Mouse (Mus musculus) stomach, embryonic 16.5 days (tissue): ENCODE measurements around the gene Irs2. TPM values are rescaled to one million over a fixed set of nuclear protein-coding genes. Genes with fewer than 3 reads are reported as not detected.

Experiments
- ATAC-seq: fragments of 200-750 bp; cut with Nextera tagmentation; 2 replicates; pipeline ENCODE4 v1.8.0; 2017; ENCODE audit warnings: moderate number of reproducible peaks, moderate TSS enrichment; ENCODE audit not compliant: insufficient read depth, low FRiP score
- H3K27ac ChIP-seq: fragments of 300-500 bp; sonication (generic); 2 replicates; pipeline ENCODE4 v1.5.1; 2014; ENCODE audit warnings: low read length
- H3K27me3 ChIP-seq: fragments of 300-500 bp; sonication (generic); 2 replicates; pipeline ENCODE4 v1.6.1; 2014; ENCODE audit warnings: low read length, control low read depth, mixed read lengths; ENCODE audit not compliant: control insufficient read depth, insufficient read depth
- H3K36me3 ChIP-seq: fragments of 300-500 bp; sonication (generic); 2 replicates; pipeline ENCODE4 v1.6.1; 2014; ENCODE audit warnings: low read length; ENCODE audit not compliant: control insufficient read depth, insufficient read depth
- H3K4me1 ChIP-seq: fragments of 300-500 bp; sonication (generic); 2 replicates; pipeline ENCODE4 v1.6.1; 2014; ENCODE audit warnings: low read length, control low read depth, mixed read lengths; ENCODE audit not compliant: control insufficient read depth, insufficient read depth
- H3K4me2 ChIP-seq: fragments of 300-500 bp; sonication (generic); 2 replicates; pipeline ENCODE4 v1.6.1; 2014; ENCODE audit warnings: low read depth, low read length, mixed read lengths
- H3K4me3 ChIP-seq: fragments of 300-500 bp; sonication (generic); replicated peaks from 2 replicates; pipeline ENCODE4 v1.5.1; 2014; ENCODE audit warnings: mild to moderate bottlenecking, low read length
- H3K9ac ChIP-seq: fragments of 300-500 bp; sonication (generic); 2 replicates; pipeline ENCODE4 v1.6.1; 2014; ENCODE audit warnings: low read length
- H3K9me3 ChIP-seq: fragments of 300-500 bp; sonication (generic); replicated peaks from 2 replicates; pipeline ENCODE4 v1.6.1; 2016; ENCODE audit warnings: low read length, control low read depth; ENCODE audit not compliant: control insufficient read depth
- WGBS: fragments of 180-500 bp; shearing (Covaris S2); extraction: QIAGEN DNeasy Blood & Tissue Kit; methylation state at CpG from one replicate; pipeline ENCODE4 v1.1.7; 2014; 5-methylcytosine and 5-hydroxymethylcytosine counted together
- polyA plus RNA-seq: library from polyadenylated mRNA; unstranded; fragments of >200 nt; fragmentation: Nextera tagmentation; extraction: Ambion mirVana; gene quantifications from 2 replicates; pipeline ENCODE4 v1.2.1, GENCODE M21; 2015

Irs2 gene
- polyA plus RNA-seq, 1 experiment from 2014 or later = 3.3 TPM

DNA sequence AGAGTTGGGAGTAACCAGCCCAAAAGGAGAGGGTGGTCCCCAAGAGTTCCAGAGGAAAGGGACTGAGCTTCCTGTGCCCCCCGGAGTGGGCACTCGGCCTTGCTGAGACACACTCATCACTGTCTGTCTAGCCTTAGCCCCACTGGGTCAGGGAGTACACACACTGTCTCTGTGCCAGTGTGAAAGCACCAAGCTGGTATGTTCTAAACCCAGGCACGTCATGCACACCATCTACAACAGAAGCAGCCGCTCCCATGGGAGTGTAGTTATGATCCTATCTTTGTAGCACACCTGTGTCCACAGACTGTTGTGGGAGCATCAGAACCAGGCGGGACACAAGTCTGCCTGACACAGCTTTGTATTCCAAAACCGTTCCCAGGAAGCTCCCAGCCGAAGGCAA lies 31.8 kb upstream of the Irs2 start:
- Histone ChIP-seq H3K4me2 (no peak overlapping the region), H3K27me3 (no peaks in the 10 kb centered on the region), H3K4me1 (0 out of 2 replicates have a peak, but pooled peaks cover 4% of the 10 kb centered on the region), H3K4me3 (no peak overlapping the region), H3K36me3 (no peaks in the 10 kb centered on the region), H3K9ac (no peak overlapping the region), H3K9me3 (no peaks in the 10 kb centered on the region), H3K27ac (no peak overlapping the region)
- peak; percentile 67 for ATAC-seq
- 75% methylated on average over 7 of the region's 7 CpGs for WGBS

DNA sequence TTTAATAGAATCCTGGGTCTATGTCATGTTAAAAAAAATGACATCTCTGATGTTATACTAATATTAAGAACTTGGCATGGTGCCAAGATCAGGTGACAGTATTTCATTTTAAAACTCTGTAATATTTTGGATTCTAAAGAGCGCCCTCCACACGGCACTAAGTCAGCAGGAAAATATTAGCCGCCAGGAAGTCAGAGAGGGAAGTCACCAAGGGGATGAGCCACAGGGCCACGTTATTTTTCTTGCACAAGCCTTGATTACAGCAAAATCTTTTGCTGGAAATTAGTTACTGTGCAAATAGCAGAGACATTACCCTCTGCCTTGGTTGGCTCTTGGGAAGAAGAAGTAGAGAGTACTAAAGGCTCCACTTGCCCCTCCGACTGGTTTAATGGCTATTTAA lies 30.5 kb upstream of the Irs2 start:
- WGBS = 65% methylated on average over 5 of the region's 5 CpGs
- no peak overlapping the region for H3K27ac ChIP-seq

DNA sequence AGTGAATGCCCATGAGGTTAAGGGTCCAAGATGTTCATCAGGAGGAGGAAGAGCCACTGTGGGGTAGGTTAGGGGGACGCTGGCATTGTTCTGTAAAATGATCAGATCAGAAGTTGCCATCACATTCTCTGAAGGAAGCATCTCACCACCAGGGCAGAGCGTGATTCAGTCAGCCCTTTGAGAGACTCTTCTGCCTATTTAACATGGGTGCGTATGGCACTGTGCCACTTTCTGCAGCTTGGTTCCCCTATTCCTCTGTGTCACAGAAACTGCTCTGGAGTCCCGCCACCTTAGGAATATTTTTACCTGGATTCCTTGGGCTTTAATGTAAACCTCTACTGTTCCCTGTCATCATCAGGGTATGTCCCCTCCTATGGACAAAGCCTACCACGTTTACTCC lies 30.1 kb upstream of the Irs2 start:
- 79% methylated on average over 5 of the region's 5 CpGs for WGBS

More for the DNA sequence above, 30.5 kb upstream of the Irs2 start:
- Histone ChIP-seq H3K4me3 (no peak overlapping the region), H3K4me1 (0 out of 2 replicates have a peak, but pooled peaks cover 4% of the 10 kb centered on the region), H3K9ac (no peak overlapping the region), H3K4me2 (no peak overlapping the region), H3K27me3 (no peaks in the 10 kb centered on the region), H3K9me3 (no peaks in the 10 kb centered on the region), H3K36me3 (no peaks in the 10 kb centered on the region)
- ATAC-seq = no peak

DNA sequence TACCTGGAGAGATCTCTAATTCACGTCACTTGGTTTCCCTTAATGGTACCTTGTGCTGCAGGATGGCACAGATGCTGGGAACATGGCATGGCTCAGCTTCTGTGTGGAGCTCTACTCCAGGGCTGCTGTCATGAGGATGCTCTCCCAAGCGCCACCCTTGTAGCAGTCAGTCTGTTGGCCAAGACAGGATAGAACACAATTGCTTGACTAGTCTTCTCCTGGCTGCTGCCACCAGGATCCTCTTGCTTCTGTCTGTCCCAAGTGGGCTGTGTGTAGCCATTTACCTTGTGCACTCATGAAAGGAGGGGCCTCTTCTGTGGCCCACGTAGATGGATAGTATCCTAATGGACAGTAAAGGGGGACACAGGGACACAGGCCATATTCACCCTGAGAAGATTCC lies 28.5 kb upstream of the Irs2 start:
- Histone ChIP-seq H3K9me3 (no peaks in the 10 kb centered on the region), H3K27me3 (no peaks in the 10 kb centered on the region), H3K36me3 (no peaks in the 10 kb centered on the region), H3K4me3 (no peak overlapping the region), H3K4me1 (0 out of 2 replicates have a peak, but pooled peaks cover 4% of the 10 kb centered on the region), H3K9ac (no peak overlapping the region), H3K27ac (no peak overlapping the region), H3K4me2 (no peak overlapping the region)
- WGBS = 84% methylated on average over 3 of the region's 3 CpGs
- no peak for ATAC-seq

More for the DNA sequence above, 30.1 kb upstream of the Irs2 start:
- no peak for ATAC-seq
- no peak overlapping the region for H3K9ac ChIP-seq
- H3K27ac ChIP-seq = no peak overlapping the region
- no peaks in the 10 kb centered on the region for H3K27me3 ChIP-seq
- H3K4me3 ChIP-seq = no peak overlapping the region
- 0 out of 2 replicates have a peak, but pooled peaks cover 4% of the 10 kb centered on the region for H3K4me1 ChIP-seq
- no peaks in the 10 kb centered on the region for H3K9me3 ChIP-seq
- no peak overlapping the region for H3K4me2 ChIP-seq
- no peaks in the 10 kb centered on the region for H3K36me3 ChIP-seq

DNA sequence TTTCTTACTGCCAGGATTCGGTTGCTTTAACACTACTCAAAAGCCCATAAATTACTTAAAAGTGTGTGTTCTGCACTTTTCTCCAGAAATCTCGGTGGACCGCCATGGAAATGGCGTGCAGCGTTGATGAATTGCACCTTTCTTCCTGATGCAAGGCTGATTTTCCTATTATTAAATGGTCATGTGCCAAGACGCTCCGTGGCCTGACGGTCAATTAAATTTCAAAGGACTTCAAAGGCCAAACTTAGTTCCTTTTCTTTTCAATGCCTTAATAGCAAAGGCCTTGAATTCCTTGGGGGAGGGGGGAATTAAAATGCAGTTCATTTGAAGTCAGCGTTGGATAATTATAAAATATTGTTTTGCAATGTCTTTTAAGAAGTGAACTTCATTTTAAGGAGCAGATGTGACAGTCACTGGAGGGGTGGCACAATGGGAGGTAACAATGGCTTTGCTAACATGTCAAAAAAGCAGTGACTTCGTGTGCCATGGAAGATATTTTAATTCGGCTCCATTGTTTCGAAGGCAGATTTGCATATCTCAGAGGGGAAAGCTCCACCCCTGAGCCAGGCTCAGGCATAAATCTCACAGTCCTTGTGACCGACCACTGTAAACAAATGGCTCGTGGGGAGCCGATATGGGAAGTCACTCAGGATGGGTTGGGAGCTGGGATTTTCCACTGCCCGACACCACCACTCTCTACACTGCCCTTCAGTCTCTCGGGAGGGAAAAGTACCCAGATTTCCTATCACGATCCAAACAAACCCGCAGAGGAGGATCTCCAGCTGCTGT lies 27.6 kb upstream of the Irs2 start:
- Histone ChIP-seq H3K27ac (no peak overlapping the region), H3K9me3 (no peaks in the 10 kb centered on the region), H3K4me2 (peak overlapping the region; percentile 31), H3K4me1 (0 out of 2 replicates have a peak, but pooled peaks cover 4% of the 10 kb centered on the region), H3K27me3 (no peaks in the 10 kb centered on the region), H3K4me3 (no peak overlapping the region), H3K9ac (no peak overlapping the region), H3K36me3 (no peaks in the 10 kb centered on the region)
- ATAC-seq = no peak
- 28% methylated on average over 19 of the region's 19 CpGs for WGBS

DNA sequence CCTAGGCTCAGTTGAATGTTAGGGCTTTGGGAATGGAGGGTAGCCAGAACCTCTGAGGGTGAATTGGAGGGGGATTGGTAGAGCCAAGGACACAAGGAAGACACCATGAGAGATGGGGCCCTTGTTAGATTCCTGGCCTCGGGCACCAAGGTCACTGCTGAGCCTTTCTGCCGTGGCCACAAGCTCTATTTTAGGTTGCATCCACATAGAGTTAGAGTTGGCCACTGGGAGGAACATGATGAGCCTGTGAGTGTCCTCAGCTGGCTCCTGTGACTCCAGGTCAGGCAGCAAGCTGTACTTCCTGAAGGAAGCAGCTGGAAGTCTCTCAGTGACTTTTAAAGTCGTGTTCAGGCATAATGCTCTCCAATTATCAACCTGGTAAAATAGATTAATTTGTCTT lies 16.6 kb upstream of the Irs2 start:
- no peak for ATAC-seq
- no peak overlapping the region for H3K4me3 ChIP-seq
- no peaks in the 10 kb centered on the region for H3K4me1 ChIP-seq
- H3K4me2 ChIP-seq = no peak overlapping the region
- H3K27ac ChIP-seq = no peak overlapping the region
- H3K9me3 ChIP-seq = no peaks in the 10 kb centered on the region
- no peaks in the 10 kb centered on the region for H3K27me3 ChIP-seq
- 51% methylated on average over 3 of the region's 3 CpGs for WGBS
- no peak overlapping the region for H3K9ac ChIP-seq
- no peaks in the 10 kb centered on the region for H3K36me3 ChIP-seq

DNA sequence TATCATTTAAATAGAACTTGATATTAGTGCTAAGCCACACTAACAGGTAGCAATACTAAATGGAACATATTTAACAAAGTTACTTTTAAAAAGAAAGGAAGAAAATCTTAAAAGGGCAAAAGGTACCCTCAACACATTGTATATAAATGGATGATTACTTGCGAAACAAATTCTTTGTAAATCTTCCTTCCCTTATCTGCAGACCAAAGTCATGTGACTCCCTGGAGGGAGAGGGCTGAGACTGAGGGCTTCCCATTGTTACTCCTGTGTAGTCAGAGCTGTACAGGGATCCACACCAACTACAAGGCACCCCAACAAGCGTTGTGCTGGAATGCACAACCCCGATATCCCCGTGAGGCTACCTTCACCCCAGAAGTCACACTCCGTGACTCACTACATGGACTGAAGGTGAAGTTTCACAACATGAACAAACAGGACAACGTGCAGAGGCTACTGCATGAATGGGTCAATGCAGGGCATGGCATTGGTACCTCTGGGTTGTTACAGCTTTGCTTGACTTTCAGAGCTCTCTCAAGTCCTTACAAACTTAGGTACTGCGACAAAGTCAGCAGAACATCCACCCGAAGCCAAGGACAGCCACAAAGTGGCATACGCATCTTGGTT lies 12.8 kb upstream of the Irs2 start:
- WGBS = 87% methylated on average over 9 of the region's 9 CpGs
- H3K9me3 ChIP-seq = no peaks in the 10 kb centered on the region
- no peak overlapping the region for H3K4me3 ChIP-seq
- no peaks in the 10 kb centered on the region for H3K36me3 ChIP-seq
- H3K27ac ChIP-seq = no peak overlapping the region
- no peak overlapping the region for H3K9ac ChIP-seq
- no peak for ATAC-seq
- H3K4me1 ChIP-seq = no peaks in the 10 kb centered on the region
- no peaks in the 10 kb centered on the region for H3K27me3 ChIP-seq
- H3K4me2 ChIP-seq = no peak overlapping the region

DNA sequence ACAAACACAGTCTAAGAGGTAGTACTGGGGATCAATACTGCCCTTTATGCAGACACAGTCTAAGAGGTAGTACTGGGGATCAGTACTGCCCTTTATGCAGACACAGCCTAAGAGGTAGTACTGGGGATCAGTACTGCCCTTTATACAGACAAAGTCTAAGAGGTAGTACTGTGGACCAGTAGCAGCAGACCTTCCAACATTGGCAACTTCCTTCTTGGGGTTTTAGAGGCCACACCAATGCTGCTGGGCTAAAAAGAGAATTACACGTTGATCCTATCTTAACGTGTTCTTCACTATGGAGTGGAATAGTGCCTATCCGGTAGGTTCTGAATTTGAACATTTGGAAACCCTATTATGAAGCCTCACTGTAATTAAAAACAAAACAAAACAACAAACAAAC lies 7.4 kb upstream of the Irs2 start:
- WGBS = 82% methylated on average over 3 of the region's 3 CpGs

DNA sequence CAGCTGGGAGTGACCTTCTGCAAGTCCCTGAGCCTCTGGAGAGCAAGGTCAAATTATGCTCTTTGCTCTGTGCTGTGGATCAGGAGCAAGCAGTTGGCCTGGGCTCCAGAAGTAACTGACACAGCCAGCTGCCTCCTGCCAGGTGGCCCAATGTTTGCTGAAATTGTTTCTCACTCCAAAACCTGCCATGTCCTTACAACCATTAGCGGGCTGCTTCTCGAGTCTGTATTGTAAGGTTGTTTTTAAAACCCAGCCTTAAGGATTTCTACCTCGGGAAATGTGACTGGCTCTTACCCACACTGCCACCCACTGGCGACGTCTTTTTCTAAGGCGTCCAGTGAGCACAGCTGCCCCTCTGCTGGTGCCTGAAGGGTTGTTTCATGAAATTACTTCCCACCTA lies 5.0 kb upstream of the Irs2 start:
- no peak overlapping the region for H3K4me2 ChIP-seq
- no peak overlapping the region for H3K4me3 ChIP-seq
- H3K9ac ChIP-seq = no peak overlapping the region
- H3K4me1 ChIP-seq = peaks cover 12% of the 10 kb centered on the region
- WGBS = 1% methylated on average over 6 of the region's 6 CpGs
- ATAC-seq = no peak
- H3K36me3 ChIP-seq = no peaks in the 10 kb centered on the region
- H3K27ac ChIP-seq = no peak overlapping the region
- no peaks in the 10 kb centered on the region for H3K9me3 ChIP-seq
- no peaks in the 10 kb centered on the region for H3K27me3 ChIP-seq

More for the DNA sequence above, 7.4 kb upstream of the Irs2 start:
- no peak overlapping the region for H3K4me3 ChIP-seq
- no peak overlapping the region for H3K9ac ChIP-seq
- H3K9me3 ChIP-seq = no peaks in the 10 kb centered on the region
- no peak overlapping the region for H3K27ac ChIP-seq
- 0 out of 2 replicates have a peak, but pooled peaks cover 4% of the 10 kb centered on the region for H3K4me1 ChIP-seq
- no peaks in the 10 kb centered on the region for H3K27me3 ChIP-seq
- no peaks in the 10 kb centered on the region for H3K36me3 ChIP-seq
- no peak overlapping the region for H3K4me2 ChIP-seq
- ATAC-seq = no peak
